Mouse (Mus musculus): ENCODE results near the gene Pax7. TPM values are rescaled to one million over a fixed set of nuclear protein-coding genes. Genes with fewer than 3 reads are reported as not detected.

Pax7 gene
- total and polyA plus RNA-seq, 3 experiments = not detected

- TF ChIP-seq ZNF384 (IDR thresholded peaks at IDR 0.05; ENCODE audit: low read depth, low read length) (no peak), USF1 (IDR thresholded peaks at IDR 0.05; ENCODE audit: low read depth, low read length) (no peak), NELFE (IDR thresholded peaks at IDR 0.05; ENCODE audit: low read depth, low read length) (no peak), ELF1 (IDR thresholded peaks at IDR 0.05; ENCODE audit: low read depth, low read length) (no peak), CHD1 (IDR thresholded peaks at IDR 0.05; ENCODE audit: low read depth, low read length) (no peak), HCFC1 (IDR thresholded peaks at IDR 0.05; ENCODE audit: low read depth, low read length) (no peak), CTCF (IDR thresholded peaks at IDR 0.05 in 2 of 3, conservative IDR thresholded peaks at IDR 0.05 in 1 of 3; ENCODE audit: control insufficient read depth in 1 of 3, insufficient read depth in 1 of 3, low read depth in 2 of 3, low read length in 3 of 3, poor library complexity in 1 of 3, severe bottlenecking in 1 of 3) (no peak), ETS1 (IDR thresholded peaks at IDR 0.05; ENCODE audit: low read depth, low read length) (no peak), RAD21 (IDR thresholded peaks at IDR 0.05; ENCODE audit: low read depth, low read length) (no peak), ZC3H11A (IDR thresholded peaks at IDR 0.05; ENCODE audit: low read depth, low read length) (no peak), MAZ (IDR thresholded peaks at IDR 0.05; ENCODE audit: low read depth, low read length) (no peak)
- Histone ChIP-seq H3K4me1 (ENCODE audit: control insufficient read depth in 1 of 2, insufficient read depth in 2 of 2, low read length in 2 of 2) (no peaks in the 10 kb centered on the region), H3K36me3 (ENCODE audit: control insufficient read depth in 1 of 2, insufficient read depth in 2 of 2, low read length in 2 of 2) (no peaks in the 10 kb centered on the region), H3K27me3 (ENCODE audit: control insufficient read depth in 1 of 2, insufficient read depth in 2 of 2, low read length in 2 of 2) (no peaks in the 10 kb centered on the region; a peak in 1 of 4 replicates), H3K4me3 (ENCODE audit: control insufficient read depth in 1 of 2, insufficient read depth in 1 of 2, low read depth in 2 of 2, low read length in 2 of 2) (no peak overlapping the region), H3K9me3 (replicated peaks; ENCODE audit: insufficient read depth, low read length) (no peaks in the 10 kb centered on the region), H3K9ac (ENCODE audit: control insufficient read depth, low read depth, low read length, poor library complexity, severe bottlenecking) (no peak overlapping the region), H3K27ac (ENCODE audit: control insufficient read depth, low read depth, low read length) (no peak overlapping the region), H3K79me2 (ENCODE audit: control insufficient read depth, insufficient read depth, low read length, poor library complexity) (no peaks in the 10 kb centered on the region)
- no peak for DNase-seq (ENCODE audit: low read depth, low spot score)
Observed at GRCm38 (mm10) chr4:139705986-139706385, 127.3 kb downstream of the Pax7 start.

DNA sequence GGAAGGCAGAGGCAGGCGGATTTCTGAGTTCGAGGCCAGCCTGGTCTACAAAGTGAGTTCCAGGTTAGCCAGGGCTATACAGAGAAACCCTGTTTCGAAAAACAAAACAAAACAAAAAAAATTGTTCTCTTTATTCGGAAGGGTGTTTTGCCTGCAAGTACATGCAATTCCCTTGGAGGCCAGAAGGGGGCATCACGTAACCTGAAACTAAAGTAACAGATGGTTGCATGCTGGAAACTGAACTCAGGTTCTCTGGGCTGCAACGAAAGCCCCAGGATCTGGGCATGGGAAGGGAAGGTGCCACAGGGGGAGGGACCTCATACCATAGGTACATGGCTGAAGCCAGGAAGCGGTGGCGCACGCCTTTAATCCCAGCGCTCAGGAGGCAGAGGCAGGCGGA is 129.9 kb downstream of the Pax7 start:
- Histone ChIP-seq H3K9ac (ENCODE audit: control insufficient read depth, low read depth, low read length, poor library complexity, severe bottlenecking) (no peak overlapping the region), H3K27ac (ENCODE audit: control insufficient read depth, low read depth, low read length) (no peak overlapping the region), H3K36me3 (ENCODE audit: control insufficient read depth in 1 of 2, insufficient read depth in 2 of 2, low read length in 2 of 2) (no peaks in the 10 kb centered on the region), H3K9me3 (replicated peaks; ENCODE audit: insufficient read depth, low read length) (no peaks in the 10 kb centered on the region), H3K27me3 (ENCODE audit: control insufficient read depth in 1 of 2, insufficient read depth in 2 of 2, low read length in 2 of 2) (no peaks in the 10 kb centered on the region; a peak in 1 of 4 replicates), H3K79me2 (ENCODE audit: control insufficient read depth, insufficient read depth, low read length, poor library complexity) (no peaks in the 10 kb centered on the region), H3K4me3 (ENCODE audit: control insufficient read depth in 1 of 2, insufficient read depth in 1 of 2, low read depth in 2 of 2, low read length in 2 of 2) (no peak overlapping the region), H3K4me1 (ENCODE audit: control insufficient read depth in 1 of 2, insufficient read depth in 2 of 2, low read length in 2 of 2) (no peaks in the 10 kb centered on the region)
- DNase-seq (ENCODE audit: low read depth, low spot score) = peak; percentile 5
- TF ChIP-seq ZNF384 (IDR thresholded peaks at IDR 0.05; ENCODE audit: low read depth, low read length) = no peak
- TF ChIP-seq CTCF (IDR thresholded peaks at IDR 0.05 in 2 of 3, conservative IDR thresholded peaks at IDR 0.05 in 1 of 3; ENCODE audit: control insufficient read depth in 1 of 3, insufficient read depth in 1 of 3, low read depth in 2 of 3, low read length in 3 of 3, poor library complexity in 1 of 3, severe bottlenecking in 1 of 3) = peak in 2 of 3 experiments; percentile 12 to 21; a peak in 2 of 6 replicates
- TF ChIP-seq NRF1 (IDR thresholded peaks at IDR 0.05; ENCODE audit: insufficient read depth, low read depth, low read length, poor library complexity, severe bottlenecking) = no peak
- TF ChIP-seq ZKSCAN1 (IDR thresholded peaks at IDR 0.05; ENCODE audit: low read depth, low read length) = no peak

- DNase-seq (ENCODE audit: low read depth, low spot score) = no peak
- Histone ChIP-seq H3K27me3 (ENCODE audit: control insufficient read depth in 1 of 2, insufficient read depth in 2 of 2, low read length in 2 of 2) (no peaks in the 10 kb centered on the region; a peak in 1 of 4 replicates), H3K4me1 (ENCODE audit: control insufficient read depth in 1 of 2, insufficient read depth in 2 of 2, low read length in 2 of 2) (no peaks in the 10 kb centered on the region), H3K9me3 (replicated peaks; ENCODE audit: insufficient read depth, low read length) (no peaks in the 10 kb centered on the region), H3K9ac (ENCODE audit: control insufficient read depth, low read depth, low read length, poor library complexity, severe bottlenecking) (no peak overlapping the region), H3K36me3 (ENCODE audit: control insufficient read depth in 1 of 2, insufficient read depth in 2 of 2, low read length in 2 of 2) (no peaks in the 10 kb centered on the region), H3K4me3 (ENCODE audit: control insufficient read depth in 1 of 2, insufficient read depth in 1 of 2, low read depth in 2 of 2, low read length in 2 of 2) (no peak overlapping the region), H3K27ac (ENCODE audit: control insufficient read depth, low read depth, low read length) (no peak overlapping the region), H3K79me2 (ENCODE audit: control insufficient read depth, insufficient read depth, low read length, poor library complexity) (no peaks in the 10 kb centered on the region)
- TF ChIP-seq ZNF384 (IDR thresholded peaks at IDR 0.05; ENCODE audit: low read depth, low read length) (no peak), JUND (IDR thresholded peaks at IDR 0.05; ENCODE audit: low read depth, low read length) (no peak), MAX (IDR thresholded peaks at IDR 0.05; ENCODE audit: low read length) (no peak), TAL1 (IDR thresholded peaks at IDR 0.05; ENCODE audit: low read length) (no peak), MYC (IDR thresholded peaks at IDR 0.05; ENCODE audit: low read depth, low read length) (no peak), TCF12 (IDR thresholded peaks at IDR 0.05; ENCODE audit: low read depth, low read length) (no peak), USF1 (IDR thresholded peaks at IDR 0.05; ENCODE audit: low read depth, low read length) (no peak), KAT2A (conservative IDR thresholded peaks at IDR 0.05; ENCODE audit: low read depth, low read length) (no peak), MEF2A (IDR thresholded peaks at IDR 0.05; ENCODE audit: extremely low read depth, insufficient replicate concordance, low read depth, low read length, poor library complexity, severe bottlenecking) (no peak), GATA1 (IDR thresholded peaks at IDR 0.05; ENCODE audit: low read depth, low read length) (no peak), TBP (IDR thresholded peaks at IDR 0.05; ENCODE audit: low read depth, low read length) (no peak), ELF1 (IDR thresholded peaks at IDR 0.05; ENCODE audit: low read depth, low read length) (no peak), ZC3H11A (IDR thresholded peaks at IDR 0.05; ENCODE audit: low read depth, low read length) (no peak), POLR2A (IDR thresholded peaks at IDR 0.05; ENCODE audit: control insufficient read depth in 1 of 2, insufficient read depth in 1 of 2, low read depth in 1 of 2, low read length in 2 of 2, poor library complexity in 1 of 2) (no peak), ZMIZ1 (IDR thresholded peaks at IDR 0.05; ENCODE audit: low read depth, low read length) (no peak), POLR2AphosphoS5 (IDR thresholded peaks at IDR 0.05; ENCODE audit: borderline replicate concordance, low read depth, low read length) (no peak), POLR2AphosphoS2 (IDR thresholded peaks at IDR 0.05; ENCODE audit: low read length) (no peak)
Observed at GRCm38 (mm10) chr4:139702914-139703313, 130.4 kb downstream of the Pax7 start.
